Mouse (Mus musculus): ENCODE results near the gene Exoc6b. TPM values are rescaled to one million over a fixed set of nuclear protein-coding genes. Genes with fewer than 3 reads are reported as not detected.

Gene Exoc6b
- total and polyA plus RNA-seq, 2 experiments from 2014 or later = 37.0 to 43.7 TPM

DNA sequence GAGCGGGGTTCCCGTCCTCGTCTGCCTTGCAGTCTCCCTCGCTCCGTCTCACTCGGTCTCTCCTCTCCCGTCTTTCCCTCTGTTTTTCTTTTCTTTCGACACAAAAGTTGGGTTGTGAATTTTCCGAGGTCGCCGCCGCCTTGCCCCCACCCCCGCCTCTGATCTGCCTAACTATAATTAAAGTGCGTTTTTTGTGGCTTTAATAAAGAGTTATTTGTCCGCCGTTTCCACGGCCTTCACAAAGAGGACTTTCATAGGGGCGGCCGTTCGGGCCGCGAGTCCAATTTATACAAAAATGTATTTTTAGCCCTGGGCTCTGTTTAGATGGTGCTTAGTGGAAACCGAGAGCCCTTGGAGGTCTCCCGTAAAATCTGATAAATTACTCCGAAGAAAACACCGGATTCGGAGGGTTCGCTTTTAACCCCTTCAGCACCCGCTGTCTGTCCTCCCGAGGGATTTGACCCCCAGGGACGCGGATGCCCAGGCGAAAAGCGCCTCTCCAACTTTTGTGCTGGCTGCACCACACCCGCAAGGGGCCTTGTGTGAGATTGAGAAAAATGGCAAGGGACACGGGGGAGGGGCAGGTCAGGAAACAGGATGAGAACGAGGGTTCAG is 483.5 kb downstream of the Exoc6b start:
- WGBS = under 1% methylated on average over 37 of the region's 37 CpGs
- Histone ChIP-seq H3K4me3 (ENCODE audit: low read depth, low read length) (peak overlapping the region; percentile 40), H3K36me3 (ENCODE audit: insufficient read depth, low read length) (no peaks in the 10 kb centered on the region), H3K4me2 (ENCODE audit: low read depth, low read length, poor library complexity, severe bottlenecking) (peak overlapping the region; percentile 60), H3K4me1 (ENCODE audit: insufficient read depth, low read length) (peaks cover 28% of the 10 kb centered on the region), H3K27me3 (ENCODE audit: insufficient read depth, low read length) (peaks cover 79% of the 10 kb centered on the region), H3K9ac (replicated peaks; ENCODE audit: low read length, poor library complexity, severe bottlenecking) (no peak overlapping the region), H3K9me3 (ENCODE audit: low read length) (no peaks in the 10 kb centered on the region), H3K27ac (ENCODE audit: low read depth, low read length) (no peak overlapping the region)
- DNase-seq (ENCODE audit: low spot score) = no peak
- no peak for TF ChIP-seq CTCF (IDR thresholded peaks at IDR 0.05)
- ATAC-seq (ENCODE audit: low FRiP score) = no peak

DNA sequence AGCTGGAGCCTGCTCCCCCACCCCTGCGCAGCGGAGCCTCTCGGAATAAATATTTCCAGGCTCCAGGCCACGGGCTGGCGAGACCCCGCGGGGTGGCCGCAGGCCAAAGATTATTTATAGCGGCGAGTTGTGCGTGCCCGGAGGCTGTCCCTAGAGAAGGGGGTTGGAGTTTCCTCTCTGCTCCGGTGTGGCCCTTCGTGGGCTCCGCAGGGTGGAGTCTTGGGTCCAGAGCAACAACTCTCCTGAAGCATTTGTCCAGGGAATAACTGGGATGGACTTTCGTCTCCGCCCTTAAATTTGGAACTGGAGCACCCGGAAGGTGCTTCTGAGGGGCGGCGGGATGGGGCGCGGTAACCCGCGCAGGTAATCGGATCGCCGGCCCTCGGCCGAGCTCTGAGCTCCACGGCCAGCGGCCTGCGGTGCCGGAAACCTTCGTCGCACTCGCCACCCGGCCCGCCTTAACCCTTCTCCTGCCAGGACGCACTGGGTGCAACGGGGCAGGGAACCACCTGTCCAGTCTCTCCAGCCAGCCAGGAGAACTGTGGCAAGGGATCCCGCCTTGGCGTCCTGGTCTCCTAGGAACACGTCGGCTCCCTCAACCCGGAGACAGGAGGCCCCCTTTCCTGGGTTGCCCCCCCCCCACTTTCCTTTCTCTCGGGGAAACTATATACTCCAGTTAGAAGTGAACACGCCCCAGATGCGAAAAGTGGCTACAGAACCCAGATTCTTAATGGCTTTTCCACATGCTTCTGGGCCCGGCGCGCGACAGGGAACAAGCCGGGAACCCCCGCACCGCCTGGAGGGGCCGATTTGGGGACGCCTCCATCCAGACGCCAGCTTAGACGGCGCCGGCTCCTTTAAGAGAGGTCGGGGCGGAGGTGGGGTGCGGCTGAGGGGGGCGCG is 484.3 kb downstream of the Exoc6b start:
- peaks cover 79% of the 10 kb centered on the region for H3K27me3 ChIP-seq (ENCODE audit: insufficient read depth, low read length)
- H3K9me3 ChIP-seq (ENCODE audit: low read length) = no peaks in the 10 kb centered on the region
- DNase-seq (ENCODE audit: low spot score) = no peak
- WGBS = under 1% methylated on average over 66 of the region's 66 CpGs
- no peak for TF ChIP-seq CTCF (IDR thresholded peaks at IDR 0.05)
- no peaks in the 10 kb centered on the region for H3K36me3 ChIP-seq (ENCODE audit: insufficient read depth, low read length)
- H3K27ac ChIP-seq (ENCODE audit: low read depth, low read length) = no peak overlapping the region
- H3K4me3 ChIP-seq (ENCODE audit: low read depth, low read length) = peak overlapping the region; percentile 40
- peaks cover 28% of the 10 kb centered on the region for H3K4me1 ChIP-seq (ENCODE audit: insufficient read depth, low read length)
- ATAC-seq (ENCODE audit: low FRiP score) = no peak
- no peak overlapping the region for H3K9ac ChIP-seq (replicated peaks; ENCODE audit: low read length, poor library complexity, severe bottlenecking)
- peak overlapping the region; percentile 60 for H3K4me2 ChIP-seq (ENCODE audit: low read depth, low read length, poor library complexity, severe bottlenecking)

DNA sequence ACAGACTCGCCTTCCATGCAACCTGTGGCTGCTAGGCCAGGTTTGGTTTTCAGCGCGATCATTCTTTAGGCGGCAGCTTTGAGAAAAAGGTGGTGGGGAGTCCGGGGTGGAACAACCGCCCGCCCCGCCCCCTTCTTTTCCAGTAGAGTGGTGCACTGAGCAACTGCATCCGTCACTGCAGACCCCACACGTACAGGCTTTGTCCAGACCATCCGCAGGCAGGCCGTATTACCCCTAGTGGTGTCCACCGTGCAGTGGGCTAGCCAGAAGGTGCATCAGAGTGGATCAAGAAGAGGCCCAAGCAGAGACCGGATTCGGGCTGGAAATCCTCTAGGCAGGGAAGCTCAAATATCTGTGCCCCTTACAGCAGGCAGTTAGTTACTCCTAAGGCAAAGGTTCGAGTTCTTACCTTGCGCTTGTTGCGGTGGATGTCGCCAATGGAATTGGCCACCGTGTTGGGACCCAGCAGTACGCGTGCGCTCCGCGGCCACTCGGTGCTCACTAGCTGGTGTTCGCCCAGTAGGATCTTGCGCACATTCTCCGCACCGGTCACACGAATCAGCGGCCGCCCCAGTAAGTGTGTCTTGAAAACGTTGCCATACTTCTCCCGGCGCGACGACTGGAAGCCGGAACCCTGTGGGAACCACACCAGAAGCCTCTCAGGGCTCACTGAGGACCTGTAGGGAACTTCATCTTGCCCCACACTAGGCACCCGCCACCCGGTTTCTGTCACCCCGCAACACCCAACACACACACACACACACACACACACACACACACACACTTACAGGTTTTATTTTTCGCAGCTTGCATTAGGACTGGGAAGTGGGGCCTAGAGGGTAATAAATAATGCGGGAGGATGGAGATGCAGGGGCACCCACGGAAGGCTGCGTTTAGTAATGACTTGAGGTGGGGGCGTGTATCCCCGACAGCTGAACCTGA is 485.2 kb downstream of the Exoc6b start:
- Histone ChIP-seq H3K9me3 (ENCODE audit: low read length) (no peaks in the 10 kb centered on the region), H3K27ac (ENCODE audit: low read depth, low read length) (no peak overlapping the region), H3K9ac (replicated peaks; ENCODE audit: low read length, poor library complexity, severe bottlenecking) (no peak overlapping the region), H3K27me3 (ENCODE audit: insufficient read depth, low read length) (peaks cover 76% of the 10 kb centered on the region), H3K4me3 (ENCODE audit: low read depth, low read length) (peak overlapping the region; percentile 40), H3K4me2 (ENCODE audit: low read depth, low read length, poor library complexity, severe bottlenecking) (peak overlapping the region; percentile 60), H3K4me1 (ENCODE audit: insufficient read depth, low read length) (peaks cover 25% of the 10 kb centered on the region), H3K36me3 (ENCODE audit: insufficient read depth, low read length) (no peaks in the 10 kb centered on the region)
- 2% methylated on average over 48 of the region's 48 CpGs for WGBS
- no peak for DNase-seq (ENCODE audit: low spot score)
- TF ChIP-seq CTCF (IDR thresholded peaks at IDR 0.05) = peak; percentile 20; the same call in 1 of the 2 replicates
- ATAC-seq (ENCODE audit: low FRiP score) = peak; percentile 41; the same call in 1 of the 2 replicates

DNA sequence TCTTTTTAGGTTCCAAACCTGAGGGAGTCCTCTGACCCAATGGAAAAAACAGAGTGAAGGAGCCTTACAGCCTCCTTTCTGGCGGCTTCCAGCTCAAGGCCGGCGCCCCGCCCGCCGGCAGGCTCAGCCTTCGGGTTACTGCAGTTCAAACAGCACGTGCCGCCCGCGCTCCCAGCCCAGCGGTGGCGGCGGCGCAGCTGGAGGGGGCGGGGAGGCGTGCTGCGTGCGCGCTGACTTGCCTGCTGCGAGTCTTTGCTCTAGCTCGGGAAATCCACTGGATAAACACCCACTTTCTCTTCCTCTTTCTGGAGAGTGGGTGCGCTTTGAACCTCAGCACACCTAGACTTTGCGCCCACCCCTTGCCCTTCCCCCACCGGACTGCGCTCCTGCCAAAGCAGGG is 485.9 kb downstream of the Exoc6b start:
- Histone ChIP-seq H3K4me2 (ENCODE audit: low read depth, low read length, poor library complexity, severe bottlenecking) (peak overlapping the region; percentile 60), H3K27me3 (ENCODE audit: insufficient read depth, low read length) (peaks cover 73% of the 10 kb centered on the region), H3K9me3 (ENCODE audit: low read length) (no peaks in the 10 kb centered on the region), H3K9ac (replicated peaks; ENCODE audit: low read length, poor library complexity, severe bottlenecking) (no peak overlapping the region; the same call in 1 of the 2 replicates), H3K36me3 (ENCODE audit: insufficient read depth, low read length) (no peaks in the 10 kb centered on the region), H3K27ac (ENCODE audit: low read depth, low read length) (no peak overlapping the region), H3K4me3 (ENCODE audit: low read depth, low read length) (peak overlapping the region; percentile 40), H3K4me1 (ENCODE audit: insufficient read depth, low read length) (peaks cover 25% of the 10 kb centered on the region)
- TF ChIP-seq CTCF (IDR thresholded peaks at IDR 0.05) = no peak
- ATAC-seq (ENCODE audit: low FRiP score) = 0 out of 2 replicates have a peak, but pooled peaks have one; percentile 48
- WGBS = 0% methylated on average over 22 of the region's 26 CpGs
- peak; percentile 59 for DNase-seq (ENCODE audit: low spot score)

DNA sequence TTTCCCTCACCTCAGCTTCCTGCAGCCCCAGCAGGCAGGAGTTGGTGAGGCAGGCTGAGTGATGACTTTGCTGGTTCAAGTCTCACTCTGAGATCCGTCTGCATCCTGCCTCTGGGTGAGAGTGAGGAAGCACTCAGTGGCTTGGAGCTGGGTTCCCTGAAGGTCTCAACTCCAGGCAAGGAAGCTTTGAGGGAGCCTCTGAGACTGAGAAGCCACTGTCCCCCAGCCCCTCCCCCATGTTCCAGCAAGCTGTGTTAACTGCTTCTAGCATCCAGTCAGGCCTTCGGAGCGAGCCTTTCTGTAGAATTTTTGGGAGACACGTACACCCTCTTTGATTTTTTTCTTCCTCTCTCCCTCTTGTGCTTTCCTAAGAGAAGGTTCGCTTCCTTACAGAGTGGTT is 486.5 kb downstream of the Exoc6b start:
- no peak for DNase-seq (ENCODE audit: low spot score)
- peak overlapping the region; percentile 60; the same call in 1 of the 2 replicates for H3K4me2 ChIP-seq (ENCODE audit: low read depth, low read length, poor library complexity, severe bottlenecking)
- H3K27me3 ChIP-seq (ENCODE audit: insufficient read depth, low read length) = peaks cover 68% of the 10 kb centered on the region
- no peak for ATAC-seq (ENCODE audit: low FRiP score)
- no peak overlapping the region; the same call in 1 of the 2 replicates for H3K4me3 ChIP-seq (ENCODE audit: low read depth, low read length)
- H3K4me1 ChIP-seq (ENCODE audit: insufficient read depth, low read length) = peaks cover 23% of the 10 kb centered on the region
- no peak overlapping the region for H3K9ac ChIP-seq (replicated peaks; ENCODE audit: low read length, poor library complexity, severe bottlenecking)
- TF ChIP-seq CTCF (IDR thresholded peaks at IDR 0.05) = no peak
- H3K9me3 ChIP-seq (ENCODE audit: low read length) = no peaks in the 10 kb centered on the region
- no peak overlapping the region for H3K27ac ChIP-seq (ENCODE audit: low read depth, low read length)
- H3K36me3 ChIP-seq (ENCODE audit: insufficient read depth, low read length) = no peaks in the 10 kb centered on the region
- WGBS = 29% methylated on average over 5 of the region's 5 CpGs
